In genomic region chr5:133106691-133107354, GRCm38 (mm10) we compare ENCODE assay signal across 8 mouse cellular contexts.
DNase-seq lines count a peak whose midpoint lies in the region; ATAC-seq lines count a peak whose summit lies in the region.
"Had no signal": no experiment of that assay in that cellular context is flagged by ENCODE, and none has a peak within 500 bp of the region (broad histone marks: within the 10 kb centered on the region; RNA-seq: fewer than 3 reads in every experiment).

No protein-coding gene starts in this region.

- H3K4me2 ChIP-seq in neural tube, embryonic 15.5 days = no peak overlapping the region; the same call in 1 of the 2 replicates
- no peak overlapping the region for H3K4me2 ChIP-seq in embryonic facial prominence, embryonic 11.5 days (ENCODE audit: low read depth, low read length)
- peak overlapping the region; percentile 37 for H3K4me2 ChIP-seq in limb, embryonic 13.5 days (replicated peaks)

- no peak overlapping the region for H3K9ac ChIP-seq in neural tube, embryonic 15.5 days (replicated peaks)
- no peak overlapping the region for H3K9ac ChIP-seq in embryonic facial prominence, embryonic 11.5 days (replicated peaks; ENCODE audit: low read length)
- no peak overlapping the region for H3K9ac ChIP-seq in limb, embryonic 13.5 days

- intact Hi-C loops in heart, postnatal 14 days (cut with DNase I) = no loop called here

- peak; percentile 18 for DNase-seq in neural tube, embryonic 10.5 days (ENCODE audit: extremely low spot score, low spot score)
- DNase-seq in embryonic facial prominence, embryonic 11.5 days (ENCODE audit: low spot score) = peak; percentile 76
- peak; percentile 22 to 26 for DNase-seq in heart, postnatal 14 days
- DNase-seq in retina, embryonic 14.5 days (ENCODE audit: low spot score) = peak; percentile 20
- no peak for DNase-seq in adipocyte (ENCODE audit: low spot score)

- H3K27ac ChIP-seq in neural tube, embryonic 15.5 days (replicated peaks) = no peak overlapping the region
- no peak overlapping the region for H3K27ac ChIP-seq in embryonic facial prominence, embryonic 11.5 days (replicated peaks; ENCODE audit: low read depth, low read length)
- no peak overlapping the region for H3K27ac ChIP-seq in limb, embryonic 13.5 days

- no peak for ATAC-seq in neural tube, embryonic 15.5 days (ENCODE audit: low FRiP score)
- ATAC-seq in embryonic facial prominence, embryonic 11.5 days (replicated peaks; ENCODE audit: insufficient number of reproducible peaks, low FRiP score, low TSS enrichment, low read depth) = 0 out of 2 replicates have a peak, but pooled peaks have one; percentile 80
- ATAC-seq in limb, embryonic 13.5 days (ENCODE audit: low FRiP score, low read depth) = no peak

- 33% methylated on average over 8 of the region's 8 CpGs for WGBS in neural tube, embryonic 15.5 days
- 28% methylated on average over 8 of the region's 8 CpGs for WGBS in embryonic facial prominence, embryonic 11.5 days
- 11% methylated on average over 8 of the region's 8 CpGs for WGBS in limb, embryonic 13.5 days

- H3K9me3 ChIP-seq in neural tube, embryonic 15.5 days (replicated peaks) = no peaks in the 10 kb centered on the region
- H3K9me3 ChIP-seq in embryonic facial prominence, embryonic 11.5 days (replicated peaks; ENCODE audit: control insufficient read depth, low read length) = no peaks in the 10 kb centered on the region
- no peaks in the 10 kb centered on the region for H3K9me3 ChIP-seq in limb, embryonic 13.5 days

- H3K4me3 ChIP-seq in neural tube, embryonic 15.5 days (replicated peaks) = no peak overlapping the region
- H3K4me3 ChIP-seq in embryonic facial prominence, embryonic 11.5 days (ENCODE audit: low read depth, low read length) = no peak overlapping the region
- no peak overlapping the region for H3K4me3 ChIP-seq in limb, embryonic 13.5 days
- H3K4me3 ChIP-seq: myocyte had no signal

- no peaks in the 10 kb centered on the region for H3K27me3 ChIP-seq in neural tube, embryonic 15.5 days (replicated peaks)
- H3K27me3 ChIP-seq in embryonic facial prominence, embryonic 11.5 days (ENCODE audit: control insufficient read depth, insufficient read depth, low read length) = no peaks in the 10 kb centered on the region
- peaks cover 14% of the 10 kb centered on the region for H3K27me3 ChIP-seq in limb, embryonic 13.5 days

- H3K4me1 ChIP-seq in neural tube, embryonic 15.5 days = peaks cover 7% of the 10 kb centered on the region; the same call in 1 of the 2 replicates
- H3K4me1 ChIP-seq in embryonic facial prominence, embryonic 11.5 days (ENCODE audit: control insufficient read depth, insufficient read depth, low read length) = peaks cover 3% of the 10 kb centered on the region; the same call in 1 of the 2 replicates
- H3K4me1 ChIP-seq in limb, embryonic 13.5 days = peaks cover 7% of the 10 kb centered on the region

- no peaks in the 10 kb centered on the region for H3K36me3 ChIP-seq in neural tube, embryonic 15.5 days
- no peaks in the 10 kb centered on the region for H3K36me3 ChIP-seq in embryonic facial prominence, embryonic 11.5 days (replicated peaks; ENCODE audit: control insufficient read depth, insufficient read depth, low read depth, low read length)
- no peaks in the 10 kb centered on the region for H3K36me3 ChIP-seq in limb, embryonic 13.5 days
